Mouse (Mus musculus) spleen, adult 2 months (tissue): ENCODE data around the gene Txndc2.

Experiments
- CTCF ChIP-seq: fragments of 200-500 bp; IDR thresholded peaks from 2 replicates; pipeline ENCODE4 v1.5.1; 2011; ENCODE audit warnings: mild to moderate bottlenecking, inconsistent platforms; ENCODE audit not compliant: insufficient read depth, insufficient read length, insufficient replicate concordance; ENCODE audit errors: extremely low read depth
- POLR2A ChIP-seq: fragments of 200-500 bp; IDR thresholded peaks from 2 replicates; pipeline ENCODE4 v1.6.1; 2011; ENCODE audit warnings: low read depth, low read length, inconsistent platforms

DNA sequence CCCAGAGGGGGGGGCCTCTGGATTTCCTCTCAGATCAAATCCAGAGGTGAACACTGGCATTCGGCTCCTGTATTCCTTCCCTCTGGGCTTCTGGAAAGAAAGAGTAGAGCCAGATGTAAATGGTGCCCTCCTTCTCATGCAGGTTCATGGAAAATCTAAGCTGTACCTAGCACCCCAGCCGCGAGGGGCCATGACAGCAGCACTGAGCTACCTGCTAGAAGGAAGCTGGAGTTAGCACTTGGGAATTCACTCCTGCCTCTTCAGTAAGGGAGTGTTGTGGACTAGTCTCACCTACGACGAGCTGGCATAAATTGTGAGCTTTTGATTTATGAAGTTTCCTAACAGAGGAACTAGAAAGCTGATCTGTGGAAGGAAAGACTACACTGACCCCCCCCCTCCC, 1.6 kb upstream of the Txndc2 start:
- TF ChIP-seq CTCF (no peak), POLR2A (no peak)
